Mouse (Mus musculus): ENCODE measurements around the gene Zfp189. TPM values are rescaled to one million over a fixed set of nuclear protein-coding genes. Genes with fewer than 3 reads are reported as not detected.

The Zfp189 gene
- polyA plus RNA-seq, 1 experiment from 2014 or later = 9.7 TPM

- Histone ChIP-seq H3K4me2 (ENCODE audit: low read depth, low read length) (peak overlapping the region; percentile 58; the same call in 1 of the 2 replicates), H3K4me3 (ENCODE audit: low read depth, low read length) (peak overlapping the region; percentile 60; the same call in 1 of the 2 replicates), H3K27me3 (replicated peaks; ENCODE audit: control insufficient read depth, insufficient read depth, low read length) (no peaks in the 10 kb centered on the region), H3K27ac (replicated peaks; ENCODE audit: low read depth, low read length) (no peak overlapping the region), H3K9ac (ENCODE audit: low read depth, low read length) (no peak overlapping the region), H3K9me3 (ENCODE audit: control insufficient read depth, low read length) (no peaks in the 10 kb centered on the region), H3K36me3 (ENCODE audit: control insufficient read depth, insufficient read depth, low read length) (peaks cover 34% of the 10 kb centered on the region), H3K4me1 (ENCODE audit: control insufficient read depth, insufficient read depth, low read length) (peaks cover 12% of the 10 kb centered on the region)
- ATAC-seq (ENCODE audit: low read depth) = no peak
- 83% methylated on average over 9 of the region's 9 CpGs for WGBS
- DNase-seq (ENCODE audit: low spot score) = peak; percentile 8
Observed at GRCm38 (mm10) chr4:49522576-49522975, 1.6 kb downstream of the Zfp189 start.

GRCm38 (mm10) chr4:49535036-49535435 is 14.1 kb downstream of the Zfp189 start:
- peaks cover 25% of the 10 kb centered on the region for H3K36me3 ChIP-seq (ENCODE audit: control insufficient read depth, insufficient read depth, low read length)
- H3K27ac ChIP-seq (replicated peaks; ENCODE audit: low read depth, low read length) = no peak overlapping the region
- H3K4me1 ChIP-seq (ENCODE audit: control insufficient read depth, insufficient read depth, low read length) = no peaks in the 10 kb centered on the region
- 88% methylated on average over 3 of the region's 3 CpGs for WGBS
- H3K4me2 ChIP-seq (ENCODE audit: low read depth, low read length) = no peak overlapping the region
- no peak overlapping the region for H3K9ac ChIP-seq (ENCODE audit: low read depth, low read length)
- ATAC-seq (ENCODE audit: low read depth) (no peak), DNase-seq (ENCODE audit: low spot score) (no peak)
- peaks cover 13% of the 10 kb centered on the region for H3K9me3 ChIP-seq (ENCODE audit: control insufficient read depth, low read length)
- no peak overlapping the region for H3K4me3 ChIP-seq (ENCODE audit: low read depth, low read length)
- H3K27me3 ChIP-seq (replicated peaks; ENCODE audit: control insufficient read depth, insufficient read depth, low read length) = no peaks in the 10 kb centered on the region

GRCm38 (mm10) chr4:49535675-49536294 is 14.8 kb downstream of the Zfp189 start:
- no peak overlapping the region for H3K4me2 ChIP-seq (ENCODE audit: low read depth, low read length)
- ATAC-seq (ENCODE audit: low read depth) = no peak

DNA sequence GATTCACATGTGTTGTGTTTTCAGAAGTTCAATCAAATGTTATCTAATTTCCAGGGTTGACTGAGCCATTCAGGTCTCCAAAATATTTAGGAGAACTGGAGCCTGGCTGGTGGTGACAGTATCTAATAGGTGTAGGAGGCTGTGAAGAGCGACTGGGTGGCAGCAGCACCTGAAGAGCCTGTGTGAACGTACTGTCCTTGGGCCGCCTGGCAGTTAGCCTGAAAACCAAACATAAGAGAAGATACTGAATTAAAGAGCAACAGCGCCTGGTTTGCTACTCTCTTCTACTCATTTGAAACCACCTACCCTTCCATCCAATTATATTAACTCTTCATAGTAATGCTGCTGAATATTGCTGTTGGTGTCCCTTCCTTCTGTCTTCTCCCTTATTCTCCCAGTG is 15.7 kb downstream of the Zfp189 start:
- WGBS = 75% methylated on average over 4 of the region's 4 CpGs
- no peak for DNase-seq (ENCODE audit: low spot score)
- Histone ChIP-seq H3K27me3 (replicated peaks; ENCODE audit: control insufficient read depth, insufficient read depth, low read length) (no peaks in the 10 kb centered on the region), H3K4me3 (ENCODE audit: low read depth, low read length) (no peak overlapping the region), H3K4me1 (ENCODE audit: control insufficient read depth, insufficient read depth, low read length) (no peaks in the 10 kb centered on the region), H3K9me3 (ENCODE audit: control insufficient read depth, low read length) (0 out of 2 replicates have a peak, but pooled peaks cover 3% of the 10 kb centered on the region), H3K4me2 (ENCODE audit: low read depth, low read length) (no peak overlapping the region), H3K27ac (replicated peaks; ENCODE audit: low read depth, low read length) (no peak overlapping the region), H3K9ac (ENCODE audit: low read depth, low read length) (no peak overlapping the region), H3K36me3 (ENCODE audit: control insufficient read depth, insufficient read depth, low read length) (peaks cover 13% of the 10 kb centered on the region)
- ATAC-seq (ENCODE audit: low read depth) = no peak

More at GRCm38 (mm10) chr4:49535675-49536294, 14.8 kb downstream of the Zfp189 start:
- no peaks in the 10 kb centered on the region for H3K4me1 ChIP-seq (ENCODE audit: control insufficient read depth, insufficient read depth, low read length)
- peaks cover 18% of the 10 kb centered on the region for H3K36me3 ChIP-seq (ENCODE audit: control insufficient read depth, insufficient read depth, low read length)
- no peak overlapping the region for H3K9ac ChIP-seq (ENCODE audit: low read depth, low read length)
- no peak for DNase-seq (ENCODE audit: low spot score)
- no peak overlapping the region for H3K27ac ChIP-seq (replicated peaks; ENCODE audit: low read depth, low read length)
- H3K4me3 ChIP-seq (ENCODE audit: low read depth, low read length) = no peak overlapping the region
- no peaks in the 10 kb centered on the region for H3K27me3 ChIP-seq (replicated peaks; ENCODE audit: control insufficient read depth, insufficient read depth, low read length)
- peaks cover 6% of the 10 kb centered on the region; the same call in 1 of the 2 replicates for H3K9me3 ChIP-seq (ENCODE audit: control insufficient read depth, low read length)
- WGBS = 95% methylated on average over 4 of the region's 4 CpGs

- Histone ChIP-seq H3K9me3 (ENCODE audit: control insufficient read depth, low read length) (no peaks in the 10 kb centered on the region), H3K36me3 (ENCODE audit: control insufficient read depth, insufficient read depth, low read length) (no peaks in the 10 kb centered on the region), H3K4me3 (ENCODE audit: low read depth, low read length) (no peak overlapping the region), H3K4me1 (ENCODE audit: control insufficient read depth, insufficient read depth, low read length) (no peaks in the 10 kb centered on the region), H3K27me3 (replicated peaks; ENCODE audit: control insufficient read depth, insufficient read depth, low read length) (no peaks in the 10 kb centered on the region), H3K9ac (ENCODE audit: low read depth, low read length) (no peak overlapping the region), H3K4me2 (ENCODE audit: low read depth, low read length) (no peak overlapping the region), H3K27ac (replicated peaks; ENCODE audit: low read depth, low read length) (no peak overlapping the region)
- DNase-seq (ENCODE audit: low spot score) (peak; percentile 56), ATAC-seq (ENCODE audit: low read depth) (no peak)
- 53% methylated on average over 6 of the region's 6 CpGs for WGBS
Observed at GRCm38 (mm10) chr4:49539665-49540064, 18.7 kb downstream of the Zfp189 start.

GRCm38 (mm10) chr4:49540966-49541365 is 20.0 kb downstream of the Zfp189 start:
- no peaks in the 10 kb centered on the region for H3K27me3 ChIP-seq (replicated peaks; ENCODE audit: control insufficient read depth, insufficient read depth, low read length)
- DNase-seq (ENCODE audit: low spot score) (no peak), ATAC-seq (ENCODE audit: low read depth) (no peak)
- no peak overlapping the region for H3K4me3 ChIP-seq (ENCODE audit: low read depth, low read length)
- H3K4me1 ChIP-seq (ENCODE audit: control insufficient read depth, insufficient read depth, low read length) = no peaks in the 10 kb centered on the region
- H3K36me3 ChIP-seq (ENCODE audit: control insufficient read depth, insufficient read depth, low read length) = no peaks in the 10 kb centered on the region
- WGBS = 79% methylated on average over 3 of the region's 3 CpGs
- no peaks in the 10 kb centered on the region for H3K9me3 ChIP-seq (ENCODE audit: control insufficient read depth, low read length)
- H3K4me2 ChIP-seq (ENCODE audit: low read depth, low read length) = no peak overlapping the region
- H3K27ac ChIP-seq (replicated peaks; ENCODE audit: low read depth, low read length) = no peak overlapping the region
- H3K9ac ChIP-seq (ENCODE audit: low read depth, low read length) = no peak overlapping the region

- no peaks in the 10 kb centered on the region for H3K4me1 ChIP-seq (ENCODE audit: control insufficient read depth, insufficient read depth, low read length)
- ATAC-seq (ENCODE audit: low read depth) = no peak
- H3K9me3 ChIP-seq (ENCODE audit: control insufficient read depth, low read length) = no peaks in the 10 kb centered on the region
- no peak overlapping the region for H3K4me3 ChIP-seq (ENCODE audit: low read depth, low read length)
- H3K9ac ChIP-seq (ENCODE audit: low read depth, low read length) = no peak overlapping the region
- H3K27me3 ChIP-seq (replicated peaks; ENCODE audit: control insufficient read depth, insufficient read depth, low read length) = no peaks in the 10 kb centered on the region
- DNase-seq (ENCODE audit: low spot score) = no peak
- no peak overlapping the region for H3K27ac ChIP-seq (replicated peaks; ENCODE audit: low read depth, low read length)
- H3K36me3 ChIP-seq (ENCODE audit: control insufficient read depth, insufficient read depth, low read length) = no peaks in the 10 kb centered on the region
- 86% methylated on average over 2 of the region's 2 CpGs for WGBS
- no peak overlapping the region for H3K4me2 ChIP-seq (ENCODE audit: low read depth, low read length)
Observed at GRCm38 (mm10) chr4:49546026-49546425, 25.1 kb downstream of the Zfp189 start.

DNA sequence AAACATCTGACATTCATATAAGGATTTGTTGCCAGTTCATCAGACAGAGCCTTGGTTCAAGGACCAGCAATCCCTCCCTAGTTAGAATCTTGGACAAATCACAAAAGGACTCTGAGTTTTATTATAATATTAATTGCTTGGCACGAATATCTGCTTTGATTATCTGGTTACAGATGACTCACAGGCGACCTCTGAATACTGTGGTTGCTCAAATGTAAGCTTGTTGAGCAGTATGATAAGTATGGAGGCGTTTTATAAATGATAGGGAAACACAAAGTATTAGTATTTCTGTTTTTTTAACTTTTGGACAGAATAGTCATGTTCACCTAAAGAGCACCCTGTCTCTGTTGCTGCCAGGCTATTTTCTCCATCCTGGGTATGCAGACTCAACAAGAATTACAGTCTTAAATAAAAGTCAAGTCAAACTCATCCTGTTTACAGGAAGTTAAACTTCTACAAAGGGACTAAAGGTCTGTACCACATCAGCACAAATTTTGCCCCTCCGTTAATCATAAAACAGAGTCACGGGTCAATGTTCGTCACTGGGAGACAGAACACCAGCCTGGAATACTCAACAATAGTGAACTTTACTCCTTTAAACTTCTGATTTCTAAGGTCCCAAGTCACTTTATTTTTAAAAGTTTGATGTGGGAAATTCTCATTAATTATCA is 26.0 kb downstream of the Zfp189 start:
- Histone ChIP-seq H3K9me3 (ENCODE audit: control insufficient read depth, low read length) (no peaks in the 10 kb centered on the region), H3K27ac (replicated peaks; ENCODE audit: low read depth, low read length) (no peak overlapping the region), H3K4me3 (ENCODE audit: low read depth, low read length) (no peak overlapping the region), H3K9ac (ENCODE audit: low read depth, low read length) (no peak overlapping the region), H3K4me1 (ENCODE audit: control insufficient read depth, insufficient read depth, low read length) (no peaks in the 10 kb centered on the region), H3K27me3 (replicated peaks; ENCODE audit: control insufficient read depth, insufficient read depth, low read length) (no peaks in the 10 kb centered on the region), H3K4me2 (ENCODE audit: low read depth, low read length) (no peak overlapping the region), H3K36me3 (ENCODE audit: control insufficient read depth, insufficient read depth, low read length) (no peaks in the 10 kb centered on the region)
- DNase-seq (ENCODE audit: low spot score) (no peak), ATAC-seq (ENCODE audit: low read depth) (no peak)
- WGBS = 71% methylated on average over 6 of the region's 6 CpGs

All from embryonic facial prominence, embryonic 14.5 days (tissue).